Mouse (Mus musculus): Measurements from ENCODE around the gene Nhs. TPM values are rescaled to one million over a fixed set of nuclear protein-coding genes. Genes with fewer than 3 reads are reported as not detected.

Nhs gene
- polyA plus RNA-seq, 1 experiment from 2014 or later: 0.95 TPM

DNA sequence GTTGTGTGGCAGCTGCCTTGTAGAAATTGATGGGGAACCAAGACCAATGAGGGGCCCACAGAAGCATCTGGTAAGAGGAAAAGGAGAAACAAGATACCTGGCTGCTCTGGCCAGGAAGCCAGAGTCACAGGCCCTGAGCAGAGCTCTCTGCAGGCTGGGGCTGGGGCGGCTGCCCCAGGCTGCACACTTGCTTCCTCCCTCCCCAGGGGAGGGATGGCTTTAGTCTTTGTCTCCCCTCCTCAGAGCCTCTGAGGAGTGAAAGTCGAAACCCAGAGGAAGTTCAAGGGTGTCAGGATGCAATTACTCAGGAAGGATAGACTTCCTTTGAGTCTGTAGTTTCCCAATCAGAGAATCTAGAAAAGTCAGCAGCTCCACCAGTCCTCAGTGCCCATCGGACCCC is 186.0 kb downstream of the Nhs start:
- 34% methylated on average over 3 of the region's 3 CpGs for WGBS
- H3K9ac ChIP-seq: no peak overlapping the region
- ATAC-seq (ENCODE audit: extremely low read depth, insufficient number of reproducible peaks, low FRiP score, low TSS enrichment): no peak
- peaks cover 34% of the 10 kb centered on the region for H3K27me3 ChIP-seq (replicated peaks)
- no peak overlapping the region for H3K4me2 ChIP-seq
- H3K36me3 ChIP-seq: no peaks in the 10 kb centered on the region
- H3K9me3 ChIP-seq: no peaks in the 10 kb centered on the region
- no peak overlapping the region for H3K4me3 ChIP-seq
- no peak overlapping the region for H3K27ac ChIP-seq (replicated peaks)
- H3K4me1 ChIP-seq: peaks cover 10% of the 10 kb centered on the region; the same call in 1 of the 2 replicates

GRCm38 (mm10) chrX:161972723-161973122 is 186.8 kb downstream of the Nhs start:
- no peak overlapping the region for H3K9ac ChIP-seq
- H3K27me3 ChIP-seq (replicated peaks): peaks cover 26% of the 10 kb centered on the region
- H3K36me3 ChIP-seq: no peaks in the 10 kb centered on the region
- H3K9me3 ChIP-seq: no peaks in the 10 kb centered on the region
- no peak overlapping the region for H3K4me3 ChIP-seq
- peaks cover 10% of the 10 kb centered on the region; the same call in 1 of the 2 replicates for H3K4me1 ChIP-seq
- no peak overlapping the region for H3K4me2 ChIP-seq
- no peak for ATAC-seq (ENCODE audit: extremely low read depth, insufficient number of reproducible peaks, low FRiP score, low TSS enrichment)
- no peak overlapping the region for H3K27ac ChIP-seq (replicated peaks)

- WGBS: 33% methylated on average over 3 of the region's 3 CpGs
- H3K4me1 ChIP-seq: peaks cover 7% of the 10 kb centered on the region; the same call in 1 of the 2 replicates
- H3K4me2 ChIP-seq: no peak overlapping the region
- H3K4me3 ChIP-seq: no peak overlapping the region
- no peak overlapping the region for H3K9ac ChIP-seq
- H3K36me3 ChIP-seq: no peaks in the 10 kb centered on the region
- no peak for ATAC-seq (ENCODE audit: extremely low read depth, insufficient number of reproducible peaks, low FRiP score, low TSS enrichment)
- peaks cover 27% of the 10 kb centered on the region for H3K27me3 ChIP-seq (replicated peaks)
- H3K27ac ChIP-seq (replicated peaks): no peak overlapping the region
- H3K9me3 ChIP-seq: no peaks in the 10 kb centered on the region
These were observed 187.5 kb downstream of the Nhs start for GRCm38 (mm10) chrX:161971961-161972502.

- no peaks in the 10 kb centered on the region for H3K9me3 ChIP-seq
- H3K27me3 ChIP-seq (replicated peaks): peaks cover 21% of the 10 kb centered on the region
- H3K4me3 ChIP-seq: no peak overlapping the region
- ATAC-seq (ENCODE audit: extremely low read depth, insufficient number of reproducible peaks, low FRiP score, low TSS enrichment): no peak
- H3K4me2 ChIP-seq: no peak overlapping the region
- no peak overlapping the region for H3K9ac ChIP-seq
- 83% methylated on average over 1 of the region's 1 CpGs for WGBS
- no peak overlapping the region for H3K27ac ChIP-seq (replicated peaks)
- H3K36me3 ChIP-seq: no peaks in the 10 kb centered on the region
- 0 out of 2 replicates have a peak, but pooled peaks cover 5% of the 10 kb centered on the region for H3K4me1 ChIP-seq
These were observed 188.4 kb downstream of the Nhs start for GRCm38 (mm10) chrX:161971131-161971530.

- no peaks in the 10 kb centered on the region for H3K9me3 ChIP-seq
- no peaks in the 10 kb centered on the region for H3K36me3 ChIP-seq
- no peak overlapping the region for H3K4me2 ChIP-seq
- H3K4me1 ChIP-seq: 0 out of 2 replicates have a peak, but pooled peaks cover 2% of the 10 kb centered on the region
- no peak overlapping the region for H3K27ac ChIP-seq (replicated peaks)
- H3K9ac ChIP-seq: no peak overlapping the region
- WGBS: 34% methylated on average over 4 of the region's 4 CpGs
- ATAC-seq (ENCODE audit: extremely low read depth, insufficient number of reproducible peaks, low FRiP score, low TSS enrichment): no peak
- no peak overlapping the region for H3K4me3 ChIP-seq
- H3K27me3 ChIP-seq (replicated peaks): peaks cover 18% of the 10 kb centered on the region
These were observed 191.8 kb downstream of the Nhs start for GRCm38 (mm10) chrX:161967692-161968091.

DNA sequence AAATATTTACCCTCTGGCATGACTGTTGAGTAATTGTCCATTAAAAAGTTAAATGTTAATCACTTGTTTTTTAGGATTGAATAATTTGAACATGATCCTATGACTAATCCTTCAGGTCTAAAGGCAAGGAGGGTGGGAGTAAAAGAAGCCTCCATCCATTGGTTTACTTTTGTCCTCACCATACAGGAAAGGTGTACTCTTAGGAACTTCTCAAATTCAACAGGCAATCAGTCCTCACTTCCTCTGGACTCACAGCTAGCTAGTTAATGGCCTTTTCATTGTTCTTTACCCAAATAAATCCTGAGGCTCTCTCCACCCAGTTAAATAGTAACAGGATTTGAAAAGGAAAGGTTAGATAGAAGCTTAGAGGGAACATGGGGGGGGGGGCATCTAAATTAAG is 196.2 kb downstream of the Nhs start:
- no peak overlapping the region for H3K9ac ChIP-seq
- peaks cover 18% of the 10 kb centered on the region for H3K27me3 ChIP-seq (replicated peaks)
- H3K27ac ChIP-seq (replicated peaks): no peak overlapping the region
- H3K9me3 ChIP-seq: no peaks in the 10 kb centered on the region
- no peak overlapping the region for H3K4me3 ChIP-seq
- no peak for ATAC-seq (ENCODE audit: extremely low read depth, insufficient number of reproducible peaks, low FRiP score, low TSS enrichment)
- no peak overlapping the region for H3K4me2 ChIP-seq
- H3K4me1 ChIP-seq: peaks cover 7% of the 10 kb centered on the region
- no peaks in the 10 kb centered on the region for H3K36me3 ChIP-seq

DNA sequence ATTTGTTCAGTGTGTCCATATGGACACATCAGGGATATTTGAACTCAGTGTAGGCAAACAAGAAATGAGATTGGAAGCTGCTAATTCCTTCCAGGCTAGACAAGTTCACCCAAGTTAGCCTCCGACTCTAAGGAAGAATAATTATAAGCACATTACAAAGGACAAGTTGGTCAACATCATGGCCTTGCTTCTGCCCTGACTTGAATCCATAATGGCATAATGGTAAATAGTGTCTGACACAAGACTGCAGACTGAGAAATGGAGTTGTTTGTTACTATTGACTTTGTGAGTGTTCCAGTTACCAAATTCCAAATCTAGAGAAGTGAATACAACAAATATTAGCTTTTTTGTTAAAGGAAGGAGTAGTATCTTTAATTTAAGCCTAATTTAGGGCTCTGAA is 196.7 kb downstream of the Nhs start:
- Histone ChIP-seq H3K27me3 (replicated peaks) (peaks cover 18% of the 10 kb centered on the region), H3K4me3 (no peak overlapping the region), H3K36me3 (no peaks in the 10 kb centered on the region), H3K27ac (replicated peaks) (no peak overlapping the region), H3K4me1 (peaks cover 7% of the 10 kb centered on the region), H3K4me2 (no peak overlapping the region), H3K9me3 (no peaks in the 10 kb centered on the region), H3K9ac (no peak overlapping the region)
- 73% methylated on average over 1 of the region's 1 CpGs for WGBS
- no peak for ATAC-seq (ENCODE audit: extremely low read depth, insufficient number of reproducible peaks, low FRiP score, low TSS enrichment)

DNA sequence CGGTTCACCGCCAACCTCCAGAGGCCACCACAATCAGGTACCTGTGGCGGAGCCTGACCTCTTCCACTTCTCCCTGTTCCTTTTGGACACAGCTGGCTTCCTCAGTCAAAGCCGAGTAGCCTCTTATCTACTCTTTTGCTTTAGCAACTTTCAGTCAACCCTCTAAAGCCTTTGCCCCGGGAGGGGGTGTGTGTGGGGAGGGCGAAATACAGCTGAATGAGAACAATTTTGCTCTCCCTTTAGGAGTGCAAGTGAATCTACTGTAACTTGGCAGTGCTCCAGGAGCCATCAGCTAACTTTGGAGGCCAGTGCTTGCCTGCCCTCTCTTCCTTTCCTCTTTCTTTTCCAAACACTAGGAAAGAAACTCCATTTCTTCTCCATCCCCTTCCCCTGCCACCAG is 197.8 kb downstream of the Nhs start:
- ATAC-seq (ENCODE audit: extremely low read depth, insufficient number of reproducible peaks, low FRiP score, low TSS enrichment): no peak
- H3K4me3 ChIP-seq: no peak overlapping the region
- peaks cover 16% of the 10 kb centered on the region for H3K27me3 ChIP-seq (replicated peaks)
- H3K9me3 ChIP-seq: no peaks in the 10 kb centered on the region
- peak overlapping the region; percentile 54; the same call in 1 of the 2 replicates for H3K27ac ChIP-seq (replicated peaks)
- peak overlapping the region; percentile 13; the same call in 1 of the 2 replicates for H3K4me2 ChIP-seq
- peaks cover 7% of the 10 kb centered on the region for H3K4me1 ChIP-seq
- no peaks in the 10 kb centered on the region for H3K36me3 ChIP-seq
- H3K9ac ChIP-seq: no peak overlapping the region
- 29% methylated on average over 6 of the region's 6 CpGs for WGBS

- ATAC-seq (ENCODE audit: extremely low read depth, insufficient number of reproducible peaks, low FRiP score, low TSS enrichment): no peak; the same call in 1 of the 2 replicates
- WGBS: 25% methylated on average over 4 of the region's 4 CpGs
- H3K27me3 ChIP-seq (replicated peaks): peaks cover 22% of the 10 kb centered on the region
- H3K9ac ChIP-seq: no peak overlapping the region
- peak overlapping the region; percentile 54; the same call in 1 of the 2 replicates for H3K27ac ChIP-seq (replicated peaks)
- no peaks in the 10 kb centered on the region for H3K36me3 ChIP-seq
- no peak overlapping the region for H3K4me3 ChIP-seq
- H3K9me3 ChIP-seq: no peaks in the 10 kb centered on the region
- peak overlapping the region; percentile 13; the same call in 1 of the 2 replicates for H3K4me2 ChIP-seq
- H3K4me1 ChIP-seq: peaks cover 7% of the 10 kb centered on the region
These were observed 198.4 kb downstream of the Nhs start for GRCm38 (mm10) chrX:161961176-161961575.

GRCm38 (mm10) chrX:161952356-161952755 is 207.2 kb downstream of the Nhs start:
- H3K27ac ChIP-seq (replicated peaks): no peak overlapping the region
- no peak for ATAC-seq (ENCODE audit: extremely low read depth, insufficient number of reproducible peaks, low FRiP score, low TSS enrichment)

DNA sequence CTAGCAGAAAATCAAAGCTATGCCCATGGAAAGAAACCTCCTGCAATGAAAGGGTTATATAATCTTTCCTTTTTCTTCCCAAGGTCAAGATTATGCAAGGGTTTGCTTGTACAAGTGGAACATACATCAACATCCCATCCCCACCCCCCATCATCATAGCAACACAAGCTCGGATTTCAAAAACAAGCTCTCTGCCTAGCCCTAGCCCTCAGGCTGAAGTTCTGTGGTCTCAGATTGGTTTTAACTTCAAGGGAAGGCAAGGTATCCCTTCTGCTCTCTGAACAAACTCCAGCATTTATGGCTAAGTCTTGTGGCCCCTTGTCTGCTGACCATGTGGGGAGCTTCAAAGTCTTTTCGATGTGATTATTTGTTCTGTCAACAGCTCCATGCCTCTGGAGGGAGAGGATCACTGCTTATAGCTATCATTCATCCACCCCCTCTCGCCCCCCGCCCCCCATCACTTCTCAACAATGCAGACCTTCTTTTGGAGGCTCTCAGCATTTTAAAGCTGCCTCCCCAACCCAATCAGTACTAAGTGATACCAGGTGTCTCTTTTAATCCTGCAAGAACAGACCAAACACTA is 216.3 kb downstream of the Nhs start:
- H3K9me3 ChIP-seq: no peaks in the 10 kb centered on the region
- no peak overlapping the region for H3K9ac ChIP-seq
- H3K27me3 ChIP-seq (replicated peaks): no peaks in the 10 kb centered on the region; the same call in 1 of the 2 replicates
- H3K27ac ChIP-seq (replicated peaks): no peak overlapping the region
- WGBS: 37% methylated on average over 4 of the region's 4 CpGs
- H3K4me2 ChIP-seq: no peak overlapping the region
- no peak for ATAC-seq (ENCODE audit: extremely low read depth, insufficient number of reproducible peaks, low FRiP score, low TSS enrichment)
- no peaks in the 10 kb centered on the region for H3K4me1 ChIP-seq
- no peak overlapping the region for H3K4me3 ChIP-seq
- no peaks in the 10 kb centered on the region for H3K36me3 ChIP-seq

More at GRCm38 (mm10) chrX:161952356-161952755, 207.2 kb downstream of the Nhs start:
- Histone ChIP-seq H3K36me3 (no peaks in the 10 kb centered on the region), H3K9me3 (no peaks in the 10 kb centered on the region), H3K9ac (no peak overlapping the region), H3K4me2 (no peak overlapping the region), H3K27me3 (replicated peaks) (peaks cover 19% of the 10 kb centered on the region), H3K4me3 (no peak overlapping the region), H3K4me1 (no peaks in the 10 kb centered on the region)

GRCm38 (mm10) chrX:161940696-161941095 is 218.8 kb downstream of the Nhs start:
- Histone ChIP-seq H3K27ac (replicated peaks) (no peak overlapping the region), H3K9ac (no peak overlapping the region), H3K27me3 (replicated peaks) (peaks cover 15% of the 10 kb centered on the region; the same call in 1 of the 2 replicates), H3K9me3 (no peaks in the 10 kb centered on the region), H3K4me2 (no peak overlapping the region), H3K4me1 (no peaks in the 10 kb centered on the region), H3K36me3 (no peaks in the 10 kb centered on the region), H3K4me3 (no peak overlapping the region)
- no peak for ATAC-seq (ENCODE audit: extremely low read depth, insufficient number of reproducible peaks, low FRiP score, low TSS enrichment)
- 56% methylated on average over 2 of the region's 2 CpGs for WGBS

All from heart, embryonic 13.5 days (tissue).